ENCODE assay signal across 24 mouse cellular contexts in the genomic region with DNA sequence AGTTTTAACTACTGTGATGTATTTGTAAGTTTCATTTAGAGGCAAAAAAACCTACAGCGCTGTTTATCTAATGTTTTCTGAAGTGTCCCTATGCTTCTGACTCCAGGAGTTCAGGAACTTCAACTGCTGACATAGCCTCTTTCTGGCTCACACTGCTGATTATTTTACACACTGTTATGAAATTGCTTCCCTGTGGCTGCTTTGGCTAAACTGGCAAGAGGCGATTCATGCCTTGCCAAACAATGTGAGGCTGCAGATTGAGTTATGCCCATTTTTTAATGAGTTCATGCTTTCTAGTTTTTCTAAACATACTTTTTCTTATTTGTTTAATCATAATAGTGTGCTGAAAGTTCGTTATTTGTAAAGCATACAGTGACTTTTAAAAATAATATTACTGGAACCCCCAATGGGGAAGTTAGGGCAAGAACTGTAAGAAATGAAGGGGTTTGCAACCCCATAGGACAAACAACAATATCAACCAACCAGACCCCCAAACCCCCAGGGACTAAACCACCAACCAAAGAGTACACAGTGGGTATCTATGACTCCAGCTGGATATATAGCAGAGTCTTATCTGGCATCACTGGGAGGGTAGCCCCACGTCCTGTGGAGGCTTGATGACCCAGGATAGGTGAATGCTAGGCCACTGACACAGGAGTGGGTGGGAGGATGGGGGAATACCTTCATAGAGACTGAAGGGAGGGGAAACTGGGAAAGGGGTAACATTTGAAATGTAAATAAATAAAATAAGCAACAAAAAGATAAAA.
DNase-seq lines count a peak whose midpoint lies in the region; ATAC-seq and TF ChIP-seq lines count a peak whose summit lies in the region.
"Had no signal": no experiment of that assay in that cellular context is flagged by ENCODE, and none has a peak within 500 bp of the region (broad histone marks: within the 10 kb centered on the region; RNA-seq: fewer than 3 reads in every experiment).

No protein-coding gene starts in this region.

- DNase-seq in lung, embryonic 14.5 days, result peak; percentile 20
- no peak for DNase-seq in lung, postnatal 4 days
- DNase-seq in Muller cell, postnatal 12 days (ENCODE audit: inconsistent ontology term), result peak; percentile 67
- peak; percentile 17 for DNase-seq in brain, embryonic 14.5 days (ENCODE audit: low read depth)
- DNase-seq in adrenal gland, adult 2 months, result no peak
- DNase-seq: adrenal gland, adult 8-10 months; B cell, adult 2 months; cerebellum, adult 9-10 months; gastrocnemius, postnatal 14 days; heart, postnatal 14 days; kidney, adult 2 months; kidney, postnatal 36 days; liver, postnatal 0 days; spleen, adult 18-20 months; thymus, postnatal 25 days had no signal

- no peaks in the 10 kb centered on the region for H3K27me3 ChIP-seq in forebrain, embryonic 12.5 days
- no peaks in the 10 kb centered on the region for H3K27me3 ChIP-seq in forebrain, embryonic 16.5 days (replicated peaks; ENCODE audit: control insufficient read depth, insufficient read depth, low read length)
- H3K27me3 ChIP-seq in lung, embryonic 14.5 days (ENCODE audit: insufficient read depth, low read length), result no peaks in the 10 kb centered on the region
- H3K27me3 ChIP-seq: intestine, embryonic 15.5 days; liver, embryonic 12.5 days had no signal

- TF ChIP-seq POLR2A in brain, embryonic 14.5 days (IDR thresholded peaks at IDR 0.05; ENCODE audit: borderline replicate concordance, extremely low read depth, insufficient read depth, insufficient read length, poor library complexity, severe bottlenecking), result no peak

- H3K9ac ChIP-seq in forebrain, embryonic 12.5 days, result no peak overlapping the region
- H3K9ac ChIP-seq in forebrain, embryonic 16.5 days (replicated peaks; ENCODE audit: low read depth, low read length), result no peak overlapping the region
- no peak overlapping the region for H3K9ac ChIP-seq in lung, embryonic 14.5 days
- H3K9ac ChIP-seq: intestine, embryonic 15.5 days; liver, embryonic 12.5 days; liver, postnatal 0 days had no signal

- H3K27ac ChIP-seq in forebrain, embryonic 12.5 days, result no peak overlapping the region
- H3K27ac ChIP-seq in forebrain, embryonic 16.5 days (ENCODE audit: low read length), result no peak overlapping the region
- H3K27ac ChIP-seq in lung, embryonic 14.5 days (ENCODE audit: low read depth), result no peak overlapping the region
- H3K27ac ChIP-seq: hindbrain, embryonic 10.5 days; intestine, embryonic 15.5 days; liver, embryonic 12.5 days; macrophage had no signal

- no peaks in the 10 kb centered on the region for H3K36me3 ChIP-seq in forebrain, embryonic 12.5 days (replicated peaks)
- no peaks in the 10 kb centered on the region for H3K36me3 ChIP-seq in forebrain, embryonic 16.5 days (ENCODE audit: control insufficient read depth, insufficient read depth)
- no peaks in the 10 kb centered on the region for H3K36me3 ChIP-seq in lung, embryonic 14.5 days (ENCODE audit: insufficient read depth)
- H3K36me3 ChIP-seq: hindbrain, embryonic 10.5 days; intestine, embryonic 15.5 days; liver, embryonic 12.5 days had no signal

- no peaks in the 10 kb centered on the region for H3K9me3 ChIP-seq in forebrain, embryonic 12.5 days
- no peaks in the 10 kb centered on the region for H3K9me3 ChIP-seq in forebrain, embryonic 16.5 days (ENCODE audit: control insufficient read depth, low read length)
- H3K9me3 ChIP-seq in lung, embryonic 14.5 days (ENCODE audit: low read depth, low read length), result no peaks in the 10 kb centered on the region
- H3K9me3 ChIP-seq: hindbrain, embryonic 10.5 days; intestine, embryonic 15.5 days; liver, embryonic 12.5 days had no signal

- peak; percentile 51; the same call in 1 of the 2 replicates for ATAC-seq in forebrain, embryonic 12.5 days (ENCODE audit: low FRiP score)
- ATAC-seq in forebrain, embryonic 16.5 days, result no peak
- no peak for ATAC-seq in lung, embryonic 14.5 days (ENCODE audit: insufficient read depth)
- ATAC-seq: activated CD4-positive, CD25-positive, alpha-beta regulatory T cell, adult 4 months; hindbrain, embryonic 16.5 days; intestine, embryonic 15.5 days; liver, embryonic 12.5 days; liver, postnatal 0 days; lung, postnatal 0 days had no signal

- WGBS in forebrain, embryonic 12.5 days, result 80% methylated on average over 4 of the region's 4 CpGs
- WGBS in forebrain, embryonic 16.5 days, result 79% methylated on average over 4 of the region's 4 CpGs
- 71% methylated on average over 4 of the region's 4 CpGs for WGBS in lung, embryonic 14.5 days

- H3K4me1 ChIP-seq in forebrain, embryonic 12.5 days, result no peaks in the 10 kb centered on the region
- no peaks in the 10 kb centered on the region for H3K4me1 ChIP-seq in forebrain, embryonic 16.5 days (replicated peaks; ENCODE audit: control insufficient read depth, insufficient read depth, low read length)
- H3K4me1 ChIP-seq in lung, embryonic 14.5 days (ENCODE audit: insufficient read depth), result no peaks in the 10 kb centered on the region
- H3K4me1 ChIP-seq: hindbrain, embryonic 10.5 days; intestine, embryonic 15.5 days; liver, embryonic 12.5 days had no signal

- H3K4me2 ChIP-seq in forebrain, embryonic 12.5 days, result no peak overlapping the region
- H3K4me2 ChIP-seq in forebrain, embryonic 16.5 days (ENCODE audit: low read length), result no peak overlapping the region
- no peak overlapping the region for H3K4me2 ChIP-seq in lung, embryonic 14.5 days
- H3K4me2 ChIP-seq: intestine, embryonic 15.5 days; liver, embryonic 12.5 days had no signal

- no peak for TF ChIP-seq CTCF in lung, embryonic 14.5 days (IDR thresholded peaks at IDR 0.05; ENCODE audit: low read depth)
- TF ChIP-seq CTCF in brain, embryonic 14.5 days (IDR thresholded peaks at IDR 0.05; ENCODE audit: borderline replicate concordance, extremely low read depth, insufficient read depth, insufficient read length), result no peak

- H3K4me3 ChIP-seq in forebrain, embryonic 12.5 days (replicated peaks), result no peak overlapping the region
- no peak overlapping the region for H3K4me3 ChIP-seq in forebrain, embryonic 16.5 days (replicated peaks; ENCODE audit: low read length)
- H3K4me3 ChIP-seq in lung, embryonic 14.5 days (ENCODE audit: low read depth, low read length), result no peak overlapping the region
- H3K4me3 ChIP-seq: hindbrain, embryonic 10.5 days; intestine, embryonic 15.5 days; liver, embryonic 12.5 days had no signal

Comparison
In these comparisons a context has a peak if more than half of its experiments do, and no peak if none do; other contexts are left out.
1. DNase-seq: peak in lung, embryonic 14.5 days (single experiment), Muller cell, postnatal 12 days (single experiment) and brain, embryonic 14.5 days (single experiment); none in lung, postnatal 4 days (0 of 2) and adrenal gland, adult 2 months (single experiment).